Mouse (Mus musculus) forebrain, embryonic 13.5 days (tissue): Measurements from ENCODE around the gene Ccser2. TPM values are rescaled to one million over a fixed set of nuclear protein-coding genes. Genes with fewer than 3 reads are reported as not detected.
"Not testable (repeated sequence)": the region's sequence is repeated elsewhere in the genome, so short reads cannot be mapped to it uniquely, and the experiment has no call there.

Experiments used
- ATAC-seq: fragments of 200-750 bp; cut with Nextera tagmentation; 2 replicates; pipeline ENCODE4 v1.8.0; 2017
- H3K27ac ChIP-seq: fragments of 300-500 bp; sonication (generic); 2 replicates; pipeline ENCODE4 v1.5.1; 2015; ENCODE audit warnings: inconsistent platforms, mild to moderate bottlenecking, moderate library complexity
- H3K27me3 ChIP-seq: fragments of 300-500 bp; sonication (generic); 2 replicates; pipeline ENCODE4 v1.6.1; 2015; ENCODE audit warnings: mild to moderate bottlenecking, inconsistent platforms
- H3K36me3 ChIP-seq: fragments of 300-500 bp; sonication (generic); 2 replicates; pipeline ENCODE4 v1.6.1; 2015; ENCODE audit warnings: mild to moderate bottlenecking, inconsistent platforms; ENCODE audit not compliant: poor library complexity, severe bottlenecking
- H3K4me1 ChIP-seq: fragments of 300-500 bp; sonication (generic); 2 replicates; pipeline ENCODE4 v1.6.1; 2015; ENCODE audit warnings: inconsistent platforms
- H3K4me2 ChIP-seq: fragments of 300-500 bp; sonication (generic); 2 replicates; pipeline ENCODE4 v1.6.1; 2015; ENCODE audit warnings: inconsistent platforms, mild to moderate bottlenecking, moderate library complexity
- H3K4me3 ChIP-seq: fragments of 300-500 bp; sonication (generic); 2 replicates; pipeline ENCODE4 v1.5.1; 2015; ENCODE audit warnings: mild to moderate bottlenecking, inconsistent platforms
- H3K9ac ChIP-seq: fragments of 300-500 bp; sonication (generic); 2 replicates; pipeline ENCODE4 v1.6.1; 2015; ENCODE audit warnings: mild to moderate bottlenecking, inconsistent platforms
- H3K9me3 ChIP-seq: fragments of 300-500 bp; sonication (generic); replicated peaks from 2 replicates; pipeline ENCODE4 v1.6.1; 2016; ENCODE audit warnings: inconsistent platforms
- WGBS: fragments of 180-500 bp; shearing (Covaris S2); methylation state at CpG from one replicate; pipeline ENCODE4 v1.1.7; 2015; 5-methylcytosine and 5-hydroxymethylcytosine counted together
- polyA plus RNA-seq: library from polyadenylated mRNA; unstranded; fragments of >200 nt; fragmentation: Nextera tagmentation; extraction: Ambion mirVana; gene quantifications from 2 replicates; pipeline ENCODE4 v1.2.1, GENCODE M21; 2015

Ccser2 gene
- 52.7 and 53.2 TPM in 2 replicates for polyA plus RNA-seq

- 3% methylated on average over 29 of the region's 39 CpGs for WGBS
- peak within 1 kb of the TSS; percentile 89 for H3K9ac ChIP-seq
- H3K4me1 ChIP-seq, result peaks cover 15% of the 10 kb centered on the region
- H3K27me3 ChIP-seq, result no peaks in the 10 kb centered on the region
- ATAC-seq, result peak; percentile 100
- peak within 1 kb of the TSS; percentile 82 for H3K27ac ChIP-seq
- no peaks in the 10 kb centered on the region for H3K9me3 ChIP-seq
- peak within 1 kb of the TSS; percentile 61 for H3K4me2 ChIP-seq
- H3K36me3 ChIP-seq, result no peaks in the 10 kb centered on the region
- H3K4me3 ChIP-seq, result peak within 1 kb of the TSS; percentile 87
Measured at GRCm38 (mm10) chr14:36968628-36969147, at the start of gene Ccser2. Gene Ccser2, minus strand, starts transcription at chr14:36968777.

- H3K4me3 ChIP-seq, result no peak overlapping the region
- H3K4me1 ChIP-seq, result peaks cover 6% of the 10 kb centered on the region; the same call in 1 of the 2 replicates
- H3K27ac ChIP-seq, result no peak overlapping the region
- no peak overlapping the region for H3K9ac ChIP-seq
- H3K4me2 ChIP-seq, result no peak overlapping the region
- H3K27me3 ChIP-seq, result no peaks in the 10 kb centered on the region
- ATAC-seq, result no peak
- H3K36me3 ChIP-seq, result no peaks in the 10 kb centered on the region
- 37% methylated on average over 5 of the region's 5 CpGs for WGBS
- no peaks in the 10 kb centered on the region for H3K9me3 ChIP-seq
Measured at GRCm38 (mm10) chr14:37015894-37016293, 47.3 kb upstream of the Ccser2 start.

- peaks cover 6% of the 10 kb centered on the region; the same call in 1 of the 2 replicates for H3K4me1 ChIP-seq
- H3K4me2 ChIP-seq, result no peak overlapping the region
- no peak overlapping the region for H3K9ac ChIP-seq
- H3K9me3 ChIP-seq, result no peaks in the 10 kb centered on the region
- H3K27ac ChIP-seq, result no peak overlapping the region
- no peak for ATAC-seq
- H3K27me3 ChIP-seq, result no peaks in the 10 kb centered on the region
- no peak overlapping the region for H3K4me3 ChIP-seq
- H3K36me3 ChIP-seq, result no peaks in the 10 kb centered on the region
- WGBS, result 48% methylated on average over 3 of the region's 3 CpGs
Measured at GRCm38 (mm10) chr14:37013644-37014043, 45.1 kb upstream of the Ccser2 start.

DNA sequence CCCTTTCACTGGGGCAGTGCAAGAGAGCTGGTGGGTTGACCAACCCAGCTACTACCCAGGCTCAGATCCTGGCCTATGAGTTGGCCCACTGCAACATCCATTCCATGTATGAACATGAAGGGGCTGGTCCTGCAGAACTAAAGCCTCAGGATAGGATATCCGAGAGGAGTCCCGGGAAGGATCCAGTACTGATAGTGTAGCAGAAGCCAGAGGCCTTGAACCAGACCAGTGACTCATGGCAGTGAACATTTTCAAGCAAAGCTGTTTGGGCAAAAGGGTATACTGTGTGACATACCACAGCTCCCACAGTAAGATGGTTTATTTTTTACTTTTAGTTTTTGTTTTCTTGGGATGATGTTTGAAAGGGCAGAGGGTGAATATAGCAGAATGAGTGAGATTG lies 41.1 kb upstream of the Ccser2 start:
- H3K9ac ChIP-seq, result no peak overlapping the region
- no peak overlapping the region for H3K27ac ChIP-seq
- H3K4me3 ChIP-seq, result no peak overlapping the region
- WGBS, result 92% methylated on average over 2 of the region's 2 CpGs
- no peaks in the 10 kb centered on the region for H3K36me3 ChIP-seq
- no peaks in the 10 kb centered on the region for H3K27me3 ChIP-seq
- no peaks in the 10 kb centered on the region for H3K9me3 ChIP-seq
- peaks cover 24% of the 10 kb centered on the region for H3K4me1 ChIP-seq
- no peak overlapping the region for H3K4me2 ChIP-seq
- ATAC-seq, result no peak

- no peak overlapping the region for H3K9ac ChIP-seq
- H3K27ac ChIP-seq, result no peak overlapping the region
- H3K4me1 ChIP-seq, result peaks cover 19% of the 10 kb centered on the region
- 52% methylated on average over 8 of the region's 8 CpGs for WGBS
- H3K36me3 ChIP-seq, result no peaks in the 10 kb centered on the region
- H3K9me3 ChIP-seq, result no peaks in the 10 kb centered on the region
- H3K27me3 ChIP-seq, result no peaks in the 10 kb centered on the region
- no peak overlapping the region for H3K4me3 ChIP-seq
- peak; percentile 59 for ATAC-seq
- H3K4me2 ChIP-seq, result no peak overlapping the region
Measured at GRCm38 (mm10) chr14:37006489-37006888, 37.9 kb upstream of the Ccser2 start.

GRCm38 (mm10) chr14:37005865-37006264 lies 37.3 kb upstream of the Ccser2 start:
- H3K27ac ChIP-seq, result no peak overlapping the region
- H3K4me2 ChIP-seq, result no peak overlapping the region

DNA sequence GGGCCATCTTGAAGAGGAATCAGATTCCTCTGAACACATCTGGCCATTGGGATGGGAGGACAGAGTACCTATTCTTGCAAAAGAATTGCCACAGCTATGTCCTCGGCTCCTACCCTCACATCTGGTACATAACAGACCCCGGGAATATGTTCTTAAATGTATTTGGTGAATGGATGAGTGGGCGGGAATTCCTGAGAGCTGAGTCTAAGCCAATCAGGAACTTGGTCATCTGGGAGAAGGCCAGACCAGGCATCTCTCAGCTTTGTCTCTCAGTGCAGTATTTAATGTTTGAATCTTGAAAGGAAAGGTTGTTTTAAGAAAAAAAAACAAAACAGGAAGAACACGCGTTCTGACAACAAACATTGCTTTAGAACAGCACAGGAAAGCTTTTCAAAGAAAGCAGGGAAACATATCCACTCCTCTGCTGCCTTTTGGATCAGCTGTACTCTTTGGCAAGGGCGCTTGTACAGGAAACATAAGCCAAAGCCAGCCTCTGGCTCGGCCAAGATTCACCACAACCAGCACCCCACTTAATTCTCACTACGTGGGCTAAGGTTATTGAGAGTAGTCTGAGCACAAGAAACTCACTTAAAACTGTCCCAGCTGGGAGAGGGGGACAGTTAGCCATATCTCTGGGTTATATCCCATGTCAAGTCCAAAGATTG lies 35.0 kb upstream of the Ccser2 start:
- no peaks in the 10 kb centered on the region for H3K9me3 ChIP-seq
- 83% methylated on average over 8 of the region's 8 CpGs for WGBS
- no peak overlapping the region for H3K27ac ChIP-seq
- H3K4me1 ChIP-seq, result peaks cover 19% of the 10 kb centered on the region
- ATAC-seq, result no peak
- H3K36me3 ChIP-seq, result no peaks in the 10 kb centered on the region
- no peak overlapping the region for H3K9ac ChIP-seq
- no peak overlapping the region for H3K4me2 ChIP-seq
- H3K27me3 ChIP-seq, result no peaks in the 10 kb centered on the region
- H3K4me3 ChIP-seq, result no peak overlapping the region

More at GRCm38 (mm10) chr14:37005865-37006264, 37.3 kb upstream of the Ccser2 start:
- no peak overlapping the region for H3K4me3 ChIP-seq
- H3K36me3 ChIP-seq, result no peaks in the 10 kb centered on the region
- WGBS, result 32% methylated on average over 3 of the region's 3 CpGs
- no peak overlapping the region for H3K9ac ChIP-seq
- H3K4me1 ChIP-seq, result peaks cover 19% of the 10 kb centered on the region
- ATAC-seq, result peak; percentile 24; the same call in 1 of the 2 replicates
- no peaks in the 10 kb centered on the region for H3K27me3 ChIP-seq
- no peaks in the 10 kb centered on the region for H3K9me3 ChIP-seq

GRCm38 (mm10) chr14:37002852-37003251 lies 34.3 kb upstream of the Ccser2 start:
- H3K4me2 ChIP-seq, result no peak overlapping the region
- no peaks in the 10 kb centered on the region for H3K27me3 ChIP-seq
- H3K36me3 ChIP-seq, result no peaks in the 10 kb centered on the region
- no peak overlapping the region for H3K4me3 ChIP-seq
- H3K4me1 ChIP-seq, result peaks cover 19% of the 10 kb centered on the region
- H3K9ac ChIP-seq, result no peak overlapping the region
- 43% methylated on average over 2 of the region's 2 CpGs for WGBS
- H3K27ac ChIP-seq, result no peak overlapping the region
- no peaks in the 10 kb centered on the region for H3K9me3 ChIP-seq
- no peak for ATAC-seq

DNA sequence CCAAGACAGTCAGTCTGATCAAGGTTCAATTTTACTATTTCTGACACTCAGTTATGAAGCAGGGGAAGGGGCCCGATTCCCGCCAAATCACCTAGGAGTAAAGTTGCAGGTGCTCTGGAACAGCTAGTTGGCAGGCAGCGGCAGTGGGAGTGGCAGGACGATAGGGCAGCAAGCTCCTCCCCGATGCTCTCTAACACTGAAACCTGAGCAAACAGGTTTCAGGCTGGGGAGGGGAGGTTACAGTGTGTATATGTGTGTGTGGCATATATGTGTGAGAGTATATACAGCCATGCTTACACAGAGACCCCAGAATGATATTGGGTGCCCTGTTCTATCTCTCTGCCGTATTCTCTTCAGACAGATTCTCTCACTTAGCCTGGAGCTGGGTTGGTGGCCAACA lies 32.2 kb upstream of the Ccser2 start:
- H3K27me3 ChIP-seq, H3K4me1 ChIP-seq, H3K9ac ChIP-seq, H3K9me3 ChIP-seq, ATAC-seq, H3K27ac ChIP-seq, H3K4me2 ChIP-seq, H3K4me3 ChIP-seq, H3K36me3 ChIP-seq: not testable (repeated sequence)
- WGBS, result 86% methylated on average over 6 of the region's 6 CpGs

GRCm38 (mm10) chr14:36989784-36990183 lies 21.2 kb upstream of the Ccser2 start:
- ATAC-seq, result no peak
- H3K9ac ChIP-seq, result no peak overlapping the region

GRCm38 (mm10) chr14:36985693-36986092 lies 17.1 kb upstream of the Ccser2 start:
- Histone ChIP-seq H3K4me3 (no peak overlapping the region), H3K27ac (no peak overlapping the region), H3K27me3 (no peaks in the 10 kb centered on the region), H3K4me2 (no peak overlapping the region), H3K4me1 (no peaks in the 10 kb centered on the region), H3K9ac (no peak overlapping the region), H3K9me3 (no peaks in the 10 kb centered on the region), H3K36me3 (no peaks in the 10 kb centered on the region)
- no peak for ATAC-seq
- WGBS, result 84% methylated on average over 3 of the region's 3 CpGs

More at GRCm38 (mm10) chr14:36989784-36990183, 21.2 kb upstream of the Ccser2 start:
- no peaks in the 10 kb centered on the region for H3K27me3 ChIP-seq
- H3K27ac ChIP-seq, result no peak overlapping the region
- H3K4me3 ChIP-seq, result no peak overlapping the region
- no peaks in the 10 kb centered on the region for H3K9me3 ChIP-seq
- H3K4me1 ChIP-seq, result no peaks in the 10 kb centered on the region
- no peak overlapping the region for H3K4me2 ChIP-seq
- no peaks in the 10 kb centered on the region for H3K36me3 ChIP-seq

GRCm38 (mm10) chr14:36975019-36975418 lies 6.4 kb upstream of the Ccser2 start:
- Histone ChIP-seq H3K4me2 (no peak overlapping the region), H3K9ac (no peak overlapping the region), H3K4me1 (no peaks in the 10 kb centered on the region), H3K36me3 (no peaks in the 10 kb centered on the region), H3K9me3 (no peaks in the 10 kb centered on the region), H3K27ac (no peak overlapping the region), H3K27me3 (no peaks in the 10 kb centered on the region), H3K4me3 (no peak overlapping the region)
- WGBS, result 91% methylated on average over 3 of the region's 3 CpGs
- ATAC-seq, result no peak

DNA sequence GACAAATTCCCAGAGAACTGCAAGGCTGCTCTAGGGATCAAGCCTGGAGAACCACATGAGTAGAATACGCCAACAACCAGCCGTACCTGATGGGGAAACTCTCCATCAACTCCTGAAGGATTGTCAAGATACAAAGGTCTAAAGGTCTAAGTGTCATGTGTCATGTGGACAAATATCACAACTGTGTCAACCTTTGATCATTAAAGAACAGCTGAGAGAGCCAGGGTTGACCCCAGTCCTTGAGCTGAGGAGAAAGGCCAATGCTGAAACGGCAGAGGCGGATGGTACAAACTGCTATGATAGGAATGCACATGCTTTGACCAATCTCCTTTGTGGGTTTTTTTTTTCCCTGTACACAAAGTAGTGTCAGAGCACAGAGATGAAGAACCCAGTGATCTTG lies 2.6 kb upstream of the Ccser2 start:
- H3K9me3 ChIP-seq, result no peaks in the 10 kb centered on the region
- H3K4me1 ChIP-seq, result peaks cover 11% of the 10 kb centered on the region
- H3K36me3 ChIP-seq, result no peaks in the 10 kb centered on the region
- H3K4me2 ChIP-seq, result no peak overlapping the region
- no peaks in the 10 kb centered on the region for H3K27me3 ChIP-seq
- no peak overlapping the region for H3K9ac ChIP-seq
- no peak overlapping the region for H3K4me3 ChIP-seq
- 86% methylated on average over 4 of the region's 4 CpGs for WGBS
- ATAC-seq, result no peak
- H3K27ac ChIP-seq, result no peak overlapping the region
